Mouse (Mus musculus) lung, postnatal 36 days (tissue): ENCODE data around the gene Haao.
A peak's percentile ranks its signal among the peaks of the same experiment; 100 is the strongest.
"Not testable (repeated sequence)": the region's sequence is repeated elsewhere in the genome, so short reads cannot be mapped to it uniquely, and the experiment has no call there.

Source experiments
- DNase-seq: peaks from one replicate; pipeline ENCODE4 v3.0.0; 2022; ENCODE audit warnings: mixed read lengths

Gene Haao

DNA sequence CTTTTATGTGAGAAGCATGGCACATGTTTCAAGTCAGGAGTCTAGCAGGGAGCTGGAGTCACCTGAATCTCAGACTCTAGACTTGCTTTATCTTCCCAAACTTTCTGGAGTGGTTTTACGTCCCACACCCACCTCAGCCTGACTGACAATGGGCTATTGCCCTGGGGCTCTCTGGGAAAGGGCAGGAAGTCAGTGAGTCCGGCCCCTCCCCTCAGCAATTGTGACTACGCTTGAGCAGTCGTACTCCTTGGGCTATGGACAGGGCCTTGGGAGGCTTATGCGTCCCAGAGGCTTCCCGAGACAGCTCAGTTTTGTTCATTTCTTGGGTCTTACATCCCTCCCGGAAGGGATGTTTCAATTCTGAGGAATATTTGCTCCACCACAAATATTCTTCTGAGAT lies 17.6 kb upstream of the Haao start:
- DNase-seq = no peak

- DNase-seq = peak; percentile 68
Observed at GRCm38 (mm10) chr17:83862134-83862881, 14.5 kb upstream of the Haao start.

- DNase-seq = peak; percentile 96
Observed at GRCm38 (mm10) chr17:83861444-83862133, 13.8 kb upstream of the Haao start.

GRCm38 (mm10) chr17:83860968-83861367 lies 13.2 kb upstream of the Haao start:
- not testable (repeated sequence) for DNase-seq

- DNase-seq = no peak
Observed at GRCm38 (mm10) chr17:83860224-83860623, 12.5 kb upstream of the Haao start.

- DNase-seq = no peak
Observed at GRCm38 (mm10) chr17:83859639-83860038, 11.9 kb upstream of the Haao start.

- no peak for DNase-seq
Observed at GRCm38 (mm10) chr17:83858413-83858812, 10.7 kb upstream of the Haao start.

DNA sequence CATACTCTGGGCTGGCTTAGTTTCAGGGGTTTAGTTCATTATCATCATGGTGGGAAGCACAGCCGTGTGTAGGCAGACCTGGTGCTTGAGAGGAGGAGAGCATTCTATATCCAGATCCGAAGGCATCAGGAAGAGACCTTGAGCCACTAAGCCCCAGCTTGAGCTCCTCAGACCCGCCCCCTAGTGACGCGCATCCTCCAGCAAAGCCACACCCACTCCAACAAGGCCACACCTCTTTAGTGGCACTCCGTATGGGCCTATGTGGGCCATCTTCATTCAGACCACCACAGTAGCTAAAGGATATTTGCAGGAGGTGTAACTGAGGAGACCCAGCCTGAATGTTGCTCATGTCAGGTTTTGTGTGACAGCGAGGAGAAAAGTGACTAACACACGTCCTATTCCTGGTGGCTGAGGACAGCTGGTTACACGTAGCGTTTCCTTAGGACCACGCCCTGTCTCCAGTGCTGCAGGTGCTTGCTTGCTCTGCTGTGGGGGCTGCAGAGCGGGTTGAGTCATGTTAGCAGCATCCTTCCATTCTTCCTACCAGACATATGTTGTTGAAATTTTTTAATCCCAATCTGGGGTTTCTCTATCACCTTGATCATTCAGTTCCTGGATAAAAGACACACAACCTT lies 6.6 kb upstream of the Haao start:
- DNase-seq = peak; percentile 57

DNA sequence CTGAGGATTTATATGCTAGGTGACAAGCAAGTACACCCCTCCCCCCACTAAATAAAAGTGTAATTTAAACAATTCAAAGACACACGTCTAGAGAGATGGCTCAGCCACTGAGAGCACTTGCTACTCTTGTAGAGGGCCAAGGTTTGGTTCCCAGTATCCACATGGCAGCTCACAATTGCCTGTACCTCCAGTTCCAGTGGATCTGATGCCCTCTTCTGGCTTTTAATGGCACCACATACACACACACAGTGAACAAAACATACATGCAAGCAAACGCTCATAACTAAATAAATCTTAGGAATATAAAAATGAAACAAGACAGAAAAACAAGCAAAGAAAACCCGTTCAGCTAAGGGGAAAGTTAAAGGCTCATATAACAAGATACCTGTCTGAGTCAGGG lies 6.1 kb upstream of the Haao start:
- no peak for DNase-seq

DNA sequence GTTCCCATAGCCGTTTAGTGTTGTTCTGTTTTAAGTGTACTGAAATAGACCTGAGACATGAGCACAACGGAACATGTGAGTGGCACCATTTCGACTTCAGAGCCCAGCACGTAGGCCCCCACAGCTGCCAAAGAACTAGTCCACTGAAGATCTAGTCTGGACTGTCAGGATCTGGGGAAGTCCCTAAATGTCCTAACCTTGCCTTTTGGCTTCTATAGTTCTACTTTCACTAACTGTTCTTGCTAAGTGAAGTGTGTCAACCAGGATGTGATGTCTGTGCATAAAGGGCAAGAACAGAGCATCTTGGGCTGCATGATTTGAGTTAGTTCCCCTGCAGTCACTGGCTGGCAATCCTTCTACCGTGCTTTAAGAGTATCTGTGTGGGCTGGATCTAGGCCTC lies 3.1 kb upstream of the Haao start:
- no peak for DNase-seq

DNA sequence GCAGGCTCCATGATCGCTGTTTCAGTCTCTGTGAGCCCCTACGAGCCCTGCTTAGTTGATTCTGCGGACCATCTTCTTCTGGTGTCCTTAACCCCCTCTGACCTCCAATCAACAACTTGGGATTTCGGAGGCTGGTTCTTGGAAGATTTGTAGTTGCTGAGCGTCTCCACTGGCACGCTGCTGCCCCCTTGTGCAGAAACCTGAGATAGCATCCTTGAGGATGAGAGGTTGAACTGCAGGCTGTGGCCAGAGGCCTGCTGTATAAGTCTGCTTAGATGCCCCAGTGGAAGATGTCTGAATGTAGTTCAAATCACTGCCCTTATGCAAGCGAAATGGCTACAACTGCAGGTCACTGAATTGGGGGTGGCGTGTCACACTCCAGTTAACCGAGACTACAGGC lies 2.7 kb upstream of the Haao start:
- peak; percentile 94 for DNase-seq

DNA sequence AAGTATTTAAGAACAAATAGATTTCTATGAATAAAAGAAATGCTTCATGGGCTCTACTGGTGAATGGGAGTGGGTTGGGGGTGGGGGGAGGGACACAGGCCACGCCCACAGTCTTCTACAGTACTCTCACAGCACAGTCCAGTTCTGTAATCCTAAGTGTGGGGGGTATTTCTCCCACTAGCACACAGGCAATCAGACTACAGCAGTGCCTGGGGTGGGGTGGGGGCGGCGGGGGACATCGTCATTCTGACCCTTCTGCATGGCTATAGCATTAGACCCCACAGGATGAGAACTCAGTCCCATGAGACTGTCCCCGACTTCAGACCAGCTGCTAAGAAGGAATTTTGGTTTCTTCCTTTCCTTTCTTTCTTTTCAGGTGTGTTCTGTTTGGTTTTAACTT lies 2.0 kb upstream of the Haao start:
- DNase-seq = no peak

- DNase-seq = no peak
Observed at GRCm38 (mm10) chr17:83849081-83849675, 1.4 kb upstream of the Haao start.

DNA sequence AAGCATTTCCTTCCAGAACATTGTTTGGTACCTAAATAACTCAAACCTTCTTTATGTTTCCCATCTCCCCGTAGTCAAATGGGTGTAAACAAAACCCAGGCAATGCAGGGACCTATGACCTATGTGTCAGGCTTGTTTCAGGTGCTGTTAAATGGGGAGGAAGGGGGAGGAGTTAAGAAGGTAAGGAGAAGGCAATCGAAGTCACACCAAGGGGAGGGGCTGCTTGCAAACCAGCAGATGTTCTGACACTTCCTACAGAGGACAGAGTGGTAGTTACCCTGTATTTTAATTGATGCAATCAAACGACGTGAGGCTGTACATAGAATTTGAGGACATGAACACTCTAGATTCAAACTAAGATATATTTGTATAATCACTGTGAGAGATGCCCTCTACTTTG lies 719 bp upstream of the Haao start:
- DNase-seq = no peak

DNA sequence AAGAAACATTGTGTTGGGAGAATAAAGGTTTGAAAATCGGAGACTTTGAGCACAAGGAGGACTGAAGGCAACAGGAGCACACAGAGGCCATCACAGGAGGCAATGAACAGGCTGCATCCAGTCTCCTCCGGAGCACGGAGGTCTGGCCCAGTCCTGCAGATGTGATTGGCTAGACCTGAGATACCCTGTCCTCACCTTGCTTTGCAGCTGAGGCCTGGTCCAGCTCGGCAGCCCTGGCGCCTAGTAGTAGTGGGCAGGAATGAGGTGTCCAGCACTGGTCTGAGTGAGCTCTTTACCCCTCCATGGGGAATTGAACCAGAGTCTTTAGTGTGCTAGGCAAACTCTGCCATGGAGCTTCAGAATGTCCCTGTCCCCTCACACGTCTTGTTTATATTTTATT lies 663 bp downstream of the Haao start:
- DNase-seq = no peak

- DNase-seq = peak; percentile 55
Observed at GRCm38 (mm10) chr17:83846301-83847021, 1.3 kb downstream of the Haao start.

- no peak for DNase-seq
Observed at GRCm38 (mm10) chr17:83845538-83845937, 2.2 kb downstream of the Haao start.

DNA sequence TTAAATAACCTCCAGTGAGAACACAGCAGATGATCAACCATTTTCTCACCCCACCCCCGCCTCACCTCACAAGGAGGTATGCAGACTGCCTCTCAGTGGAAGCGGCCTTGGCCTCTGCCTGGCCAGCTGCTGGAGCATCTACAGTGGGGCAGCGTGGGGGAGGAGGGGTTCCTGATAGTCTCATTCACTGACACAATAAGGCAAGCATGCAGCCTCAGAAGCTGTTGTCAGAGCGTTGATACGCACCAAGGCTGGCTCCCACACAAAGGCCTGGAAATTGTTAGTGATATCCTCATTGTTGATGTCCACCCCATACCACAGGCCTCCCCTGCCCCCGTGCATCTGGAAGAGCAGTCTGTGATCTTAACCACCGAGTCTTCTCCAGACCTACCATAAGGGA lies 4.0 kb downstream of the Haao start:
- no peak for DNase-seq

- no peak for DNase-seq
Observed at GRCm38 (mm10) chr17:83841011-83841410, 6.8 kb downstream of the Haao start.

DNA sequence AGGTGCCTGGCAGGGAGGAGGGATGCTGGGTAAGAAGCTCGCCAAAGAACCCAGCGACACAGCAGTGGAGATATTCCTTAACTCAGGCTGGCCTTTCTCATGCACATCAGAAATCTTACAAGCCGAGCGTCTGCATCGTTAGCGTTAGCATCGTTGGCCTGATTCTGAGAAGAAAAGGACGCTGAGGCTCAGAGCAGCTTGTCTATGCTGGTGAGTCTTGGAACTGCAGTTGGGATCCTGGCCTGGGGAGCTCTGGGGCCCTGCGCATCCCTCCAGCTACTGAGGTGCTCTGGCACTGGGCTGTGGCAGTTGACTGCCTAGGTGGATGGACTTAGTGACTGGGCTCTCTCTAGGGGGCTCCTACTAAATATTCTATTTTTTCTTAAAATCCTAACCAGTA lies 8.6 kb downstream of the Haao start:
- no peak for DNase-seq

GRCm38 (mm10) chr17:83837659-83838190 lies 10.0 kb downstream of the Haao start:
- no peak for DNase-seq

DNA sequence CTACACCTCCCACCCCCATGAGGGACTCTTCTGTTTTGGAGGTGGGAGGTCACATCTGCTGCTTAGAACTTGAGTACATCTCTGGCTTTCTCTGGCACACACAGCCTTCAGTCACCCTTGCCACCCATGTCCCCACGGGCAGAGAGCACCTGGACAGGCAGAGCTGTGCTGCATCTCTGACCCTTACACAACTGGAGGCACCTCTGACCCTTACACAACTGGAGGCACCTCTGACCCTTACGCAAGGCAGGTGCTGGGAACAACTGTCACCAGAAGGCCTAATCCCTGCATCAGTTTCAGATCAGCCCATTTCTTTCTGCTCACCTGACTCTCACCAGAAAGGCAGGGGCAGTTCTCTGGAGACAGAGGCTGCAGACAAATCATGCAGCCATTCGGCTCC lies 11.7 kb downstream of the Haao start:
- DNase-seq = no peak

- DNase-seq = peak; percentile 44
Observed at GRCm38 (mm10) chr17:83834120-83834519, 13.6 kb downstream of the Haao start.
